Mouse (Mus musculus): ENCODE results near the gene Parvg.

Parvg gene

DNA sequence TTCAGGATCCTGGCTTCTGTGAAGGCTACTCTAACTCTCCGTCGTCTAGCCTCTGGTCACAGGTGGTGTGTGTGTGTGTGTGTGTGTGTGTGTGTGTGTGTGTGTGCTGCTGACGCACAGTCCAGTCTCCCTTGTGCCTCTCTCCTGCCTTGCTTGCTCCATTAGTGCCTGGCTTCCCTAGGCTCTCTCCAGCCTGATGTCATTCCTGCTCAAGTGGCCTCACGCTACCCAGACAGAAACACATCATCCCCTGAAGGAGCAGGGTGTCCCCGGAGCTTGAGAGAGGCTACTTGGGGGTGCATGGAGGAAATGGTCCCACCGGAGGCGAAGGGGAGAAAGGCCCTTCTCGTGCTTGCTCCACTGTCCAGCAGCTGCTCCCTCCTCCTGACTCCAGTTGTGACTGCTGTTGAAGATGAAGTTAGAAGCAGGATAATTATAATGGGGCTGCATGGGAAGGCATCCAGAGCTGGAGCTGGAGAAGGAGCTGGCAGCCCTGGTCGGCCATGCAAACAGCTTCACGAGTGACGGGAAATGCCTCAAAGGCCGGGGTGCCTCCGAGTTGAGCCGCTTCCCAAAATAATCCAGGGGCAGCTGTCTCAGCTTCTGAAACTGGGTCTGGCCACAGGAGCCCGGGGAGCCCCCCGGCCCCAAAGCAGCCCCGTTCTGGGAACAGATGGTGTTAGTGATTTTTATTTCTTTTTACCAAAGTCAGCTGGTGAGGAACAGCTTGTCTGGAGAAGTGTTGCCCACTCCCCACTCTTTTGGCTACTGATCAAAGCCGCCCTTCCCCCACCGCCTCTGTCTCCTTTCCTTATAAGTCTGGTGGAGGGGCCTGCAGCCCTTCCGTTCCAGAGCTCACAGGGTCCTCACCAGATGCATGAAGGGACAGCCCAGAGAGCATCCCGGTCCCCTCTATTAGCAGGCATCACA, 28.4 kb downstream of the Parvg start:
- DNase-seq (ENCODE audit: inconsistent ontology term): no peak

DNA sequence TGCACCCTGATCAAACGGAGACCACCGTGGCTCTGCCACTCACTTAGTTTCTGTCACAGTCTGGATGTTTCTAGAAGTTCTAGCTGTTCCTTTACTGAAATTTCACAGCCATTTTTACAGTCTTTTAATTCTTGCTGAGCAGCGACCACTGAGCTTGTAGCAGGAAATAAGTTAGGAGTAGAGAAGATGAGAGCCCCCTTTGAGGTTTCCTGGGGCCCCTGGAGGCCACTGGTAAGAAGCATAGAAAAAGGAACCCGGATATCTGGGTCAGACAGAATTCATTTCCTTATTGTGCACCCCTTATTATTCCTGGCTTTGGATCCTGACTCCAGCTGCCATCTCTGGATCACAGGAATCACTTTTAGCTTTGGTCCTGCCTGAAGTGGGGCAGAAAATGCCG, 31.3 kb downstream of the Parvg start:
- DNase-seq (ENCODE audit: inconsistent ontology term): no peak

DNA sequence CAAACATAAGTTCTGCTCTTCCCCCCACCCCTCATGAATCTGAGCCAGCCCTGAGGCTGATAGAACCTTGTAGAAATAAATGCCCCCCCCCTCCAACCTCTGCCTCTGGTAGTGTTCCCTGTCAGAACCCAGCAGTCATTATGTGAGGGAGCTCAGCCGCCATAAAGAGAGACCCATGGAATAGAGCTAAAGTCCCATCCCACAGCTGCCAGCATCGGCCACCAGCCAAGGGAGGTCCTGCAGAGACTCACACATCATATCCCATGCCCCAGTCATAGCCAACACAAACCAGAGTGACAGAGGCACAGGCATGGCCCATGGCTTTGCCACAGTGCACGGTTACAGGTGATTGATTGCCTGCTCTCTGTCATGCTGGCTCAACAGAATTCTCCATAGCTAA, 40.9 kb downstream of the Parvg start:
- DNase-seq (ENCODE audit: inconsistent ontology term): no peak

DNA sequence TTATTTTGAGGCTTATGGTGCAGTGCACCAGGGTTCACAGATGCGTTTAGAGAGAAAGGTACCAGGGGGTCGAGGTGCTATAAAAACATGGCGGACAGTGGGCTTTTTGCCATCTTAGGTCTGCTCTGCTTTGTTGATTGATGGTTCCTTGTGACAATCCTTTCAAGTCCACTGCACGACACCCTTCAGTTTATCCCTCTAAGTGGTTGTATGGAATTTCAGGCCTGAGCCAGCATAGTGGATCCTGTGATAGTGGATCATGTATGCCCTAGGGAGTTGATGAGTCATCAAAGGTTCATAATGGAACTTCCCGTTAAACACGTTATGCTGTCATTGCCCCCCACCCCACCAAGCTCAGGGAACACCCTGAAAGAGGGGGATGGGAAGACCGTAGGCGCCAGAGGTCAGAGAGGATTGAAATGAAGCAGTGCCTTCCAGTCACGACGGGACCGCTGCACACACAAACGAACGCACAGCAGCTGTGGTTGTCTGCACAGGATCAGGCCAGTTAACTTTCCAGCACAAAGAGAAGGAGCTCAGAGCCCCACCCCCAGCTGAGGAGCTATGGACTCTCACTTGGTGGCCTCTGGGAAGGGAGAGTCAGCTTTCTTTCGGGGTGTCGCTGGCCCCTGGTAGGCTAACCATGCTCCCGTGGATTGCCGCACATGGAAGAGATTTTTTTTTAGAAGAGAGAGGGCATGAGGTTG, 42.0 kb downstream of the Parvg start:
- DNase-seq (ENCODE audit: inconsistent ontology term): peak; percentile 17

DNA sequence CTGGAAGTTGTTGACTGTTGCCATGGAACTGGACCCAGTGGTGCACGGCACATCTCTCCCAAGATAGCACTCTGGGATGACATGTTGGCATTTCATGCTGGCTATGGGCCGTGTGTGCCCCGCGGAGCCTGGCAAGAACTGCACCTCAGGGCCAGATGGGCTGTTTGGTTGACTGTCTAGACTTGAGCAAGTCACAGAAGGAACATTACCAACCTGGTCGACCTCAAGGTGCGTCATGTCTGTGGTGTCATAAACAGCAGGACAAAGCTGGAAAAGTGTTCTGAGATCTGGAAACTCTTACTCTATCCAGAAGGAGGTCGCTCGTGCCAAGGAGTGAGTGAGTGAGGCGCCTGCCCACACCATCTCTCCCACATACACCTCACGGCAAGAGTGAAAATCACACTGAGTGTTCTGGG, 42.8 kb downstream of the Parvg start:
- no peak for DNase-seq (ENCODE audit: inconsistent ontology term)

DNA sequence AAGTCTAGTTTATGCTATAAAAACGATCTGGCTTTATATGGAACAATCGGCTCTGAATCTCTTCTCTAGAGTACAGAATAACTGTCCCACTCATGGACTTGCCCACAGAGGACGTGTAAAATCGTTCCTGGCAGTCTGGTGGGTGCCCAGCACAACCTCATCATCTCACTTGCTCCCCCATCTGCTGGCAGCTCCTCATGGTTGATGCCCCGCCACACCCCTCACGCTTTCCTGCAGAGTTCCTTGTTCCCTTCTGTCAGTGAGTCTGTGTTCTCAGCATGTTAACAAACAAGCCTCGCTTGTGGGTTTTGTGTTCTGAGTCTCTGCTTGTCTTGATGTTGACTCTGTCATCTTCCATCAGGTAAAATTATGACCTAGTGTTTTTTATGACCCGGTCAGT, 43.6 kb downstream of the Parvg start:
- DNase-seq (ENCODE audit: inconsistent ontology term): no peak

DNA sequence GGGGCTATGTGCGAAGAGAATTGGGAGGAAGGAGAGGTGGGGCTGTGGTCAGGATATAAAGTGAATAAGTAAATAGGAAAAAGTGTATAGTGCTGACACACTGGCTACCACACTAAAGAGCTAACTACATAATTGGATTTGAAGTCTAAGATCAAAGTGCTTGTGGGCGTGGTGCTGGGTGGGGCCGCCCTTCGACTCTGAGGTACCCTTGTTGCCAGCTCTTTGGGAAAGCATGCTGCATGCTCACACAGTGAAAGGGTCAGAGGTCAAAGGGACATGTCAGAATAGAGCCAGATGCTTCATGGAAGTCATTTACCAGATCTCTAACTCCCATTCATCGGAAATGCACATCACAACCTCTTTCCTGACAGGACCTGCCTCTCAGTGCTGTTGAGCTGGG, 49.0 kb downstream of the Parvg start:
- no peak for DNase-seq (ENCODE audit: inconsistent ontology term)

DNA sequence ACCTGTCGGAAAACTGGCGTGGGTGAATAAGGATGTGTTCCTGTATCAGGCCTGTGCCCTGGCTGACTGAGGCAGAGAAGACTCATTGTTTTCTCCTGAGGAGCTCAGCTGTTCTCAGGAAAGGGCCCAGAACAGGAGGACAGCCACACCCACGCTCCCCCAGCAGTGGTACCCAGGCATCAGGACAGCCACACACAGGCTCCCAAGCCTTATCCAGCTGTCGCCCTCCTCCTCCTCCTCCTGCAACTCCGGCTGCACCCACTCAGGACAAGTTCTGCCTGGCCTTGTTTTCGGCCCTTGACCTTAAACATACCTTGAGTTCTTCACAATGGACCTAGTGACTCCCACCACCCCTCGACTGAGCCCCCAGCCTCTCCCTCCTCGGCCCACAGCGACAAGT, 54.9 kb downstream of the Parvg start:
- DNase-seq (ENCODE audit: inconsistent ontology term): no peak

DNA sequence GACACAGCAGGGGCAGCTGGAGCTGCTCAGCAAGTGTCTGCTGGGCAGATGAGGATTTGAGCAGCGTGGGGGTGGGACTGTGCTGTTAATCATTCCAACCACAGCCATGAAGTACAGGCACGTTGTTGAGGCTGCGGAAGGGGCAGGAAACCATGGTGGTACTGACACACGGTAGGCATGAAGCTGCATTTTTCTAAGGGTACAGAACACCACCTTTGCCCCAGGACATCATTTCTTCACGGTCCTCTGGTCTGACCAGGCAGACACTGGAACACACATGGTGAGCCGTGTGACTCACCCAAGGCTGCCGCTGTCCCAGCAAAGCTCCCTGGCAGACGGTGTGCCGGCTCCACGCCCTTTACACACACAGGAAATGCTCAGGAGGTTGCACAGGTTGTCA, 56.4 kb downstream of the Parvg start:
- no peak for DNase-seq (ENCODE audit: inconsistent ontology term)

DNA sequence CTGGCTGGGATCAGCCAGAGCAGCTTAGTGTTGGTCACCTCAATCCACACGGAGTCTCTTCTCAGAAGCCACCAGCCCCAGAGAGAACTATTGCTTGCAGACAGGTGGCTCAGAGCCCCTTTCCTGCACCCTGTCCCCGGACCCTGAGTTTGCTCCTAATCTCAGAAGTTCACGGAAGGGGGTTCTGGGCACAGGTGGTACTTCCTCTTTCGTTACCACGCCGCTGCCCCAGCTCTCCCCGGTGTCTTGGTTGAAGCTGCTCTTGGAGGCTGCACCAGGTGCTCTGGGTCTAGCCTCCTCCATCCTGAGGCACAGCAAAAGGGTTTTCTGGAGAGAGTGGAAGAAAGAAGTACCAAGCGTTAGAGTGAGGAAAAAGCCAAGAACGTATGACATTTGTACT, 60.2 kb downstream of the Parvg start:
- no peak for DNase-seq (ENCODE audit: inconsistent ontology term)

DNA sequence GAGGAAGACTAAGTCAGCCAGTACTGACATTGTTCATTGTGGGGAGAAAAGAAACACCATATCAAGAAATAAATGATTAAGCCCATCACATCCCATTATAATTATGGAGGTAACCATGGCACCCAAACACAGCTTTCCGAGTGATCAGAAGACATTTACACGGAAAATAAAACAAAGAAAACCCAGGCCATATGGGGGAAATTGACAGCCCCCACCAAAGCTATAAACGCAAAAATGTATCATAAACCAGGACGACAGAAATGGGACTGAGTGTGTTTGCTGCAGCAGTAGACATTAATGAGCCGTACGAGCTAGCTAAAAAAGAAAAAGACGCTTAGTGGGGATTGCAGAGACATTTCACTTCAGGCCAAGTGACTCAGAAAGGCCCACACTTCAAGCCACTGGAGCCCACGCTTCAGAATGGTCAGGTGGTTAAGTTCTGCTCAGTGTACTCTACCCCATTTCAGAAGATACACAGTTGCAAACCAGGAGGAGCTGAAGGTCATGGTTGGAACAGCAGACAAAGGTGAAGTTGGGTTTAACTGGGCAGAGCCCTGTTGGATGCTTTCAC, 62.3 kb downstream of the Parvg start:
- DNase-seq (ENCODE audit: inconsistent ontology term): no peak

DNA sequence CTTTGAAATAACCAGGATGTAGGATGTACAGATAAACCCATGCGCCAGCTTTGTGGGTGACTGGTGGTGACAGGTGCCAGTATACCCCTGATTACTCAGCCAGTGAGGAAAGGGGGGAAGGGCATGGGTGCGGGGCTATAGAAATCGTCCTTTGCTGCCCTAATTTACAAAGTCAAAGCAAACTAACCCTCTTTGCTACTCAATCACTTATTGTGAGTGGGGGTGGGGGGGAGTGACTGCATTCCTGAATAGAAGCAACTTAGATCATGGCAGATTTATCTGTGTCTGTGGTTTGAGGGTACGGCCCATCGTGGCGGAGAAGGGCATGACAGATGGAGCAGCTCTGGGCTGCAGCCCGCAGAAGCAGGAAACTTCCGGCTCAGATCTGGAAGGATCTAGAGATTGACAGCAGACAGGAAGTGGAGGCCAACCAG, 64.9 kb downstream of the Parvg start:
- DNase-seq (ENCODE audit: inconsistent ontology term): no peak

DNA sequence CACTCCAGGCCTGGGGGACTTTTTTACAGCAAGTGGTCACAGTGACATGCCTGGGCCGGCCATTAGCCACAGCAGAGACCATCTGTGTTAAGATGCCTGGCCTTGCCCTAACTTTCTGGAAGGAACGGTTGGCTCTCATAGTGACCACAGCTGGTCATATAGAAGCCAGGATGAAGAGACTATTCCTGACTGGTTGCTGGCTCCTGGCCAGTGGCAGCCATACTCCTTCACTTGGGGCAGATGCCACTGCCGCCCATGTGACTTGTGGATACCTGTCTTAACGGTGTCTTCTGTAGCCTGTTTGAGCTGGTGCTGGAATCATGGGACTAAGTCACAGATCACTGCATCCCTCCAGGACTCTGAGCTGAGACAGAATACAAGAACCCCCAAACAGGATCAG, 68.3 kb downstream of the Parvg start:
- DNase-seq (ENCODE audit: inconsistent ontology term): no peak
